Mouse (Mus musculus) lung, adult 2 months (tissue): ENCODE measurements around the gene Mybpc2.

ENCODE experiments used
- CTCF ChIP-seq: fragments of 200-500 bp; IDR thresholded peaks from 2 replicates; pipeline ENCODE4 v1.5.1; 2011; ENCODE audit warnings: mild to moderate bottlenecking, low read length, control low read depth; ENCODE audit not compliant: insufficient read depth
- POLR2A ChIP-seq: fragments of 200-500 bp; IDR thresholded peaks from 2 replicates; pipeline ENCODE4 v1.6.1; 2011; ENCODE audit warnings: low read depth, mild to moderate bottlenecking, control low read depth, low read length, borderline replicate concordance; ENCODE audit errors: extremely low read depth

GRCm38 (mm10) chr7:44524502-44524901, at the start of gene Mybpc2:
- TF ChIP-seq CTCF: no peak
- no peak for TF ChIP-seq POLR2A
